Mouse (Mus musculus) heart, postnatal 10 days (tissue): ENCODE data around the gene Nav2. TPM values are rescaled to one million over a fixed set of nuclear protein-coding genes. Genes with fewer than 3 reads are reported as not detected.

Source experiments
- DNase-seq, 2 experiments: peaks; one replicate each; pipeline ENCODE4 v3.0.0; 2021
- intact Hi-C: fragments of 180-260 bp; cut with DNase I; formaldehyde crosslinking; loops from one replicate; pipeline ENCODE4 v1.15.1; 2025
- total RNA-seq, 2 experiments: library from RNA; stranded (reverse); gene quantifications; 2 replicates each; pipeline ENCODE4 v1.2.3; 2021

Nav2 gene
- total RNA-seq, 2 experiments from 2014 or later = 79.7 to 82.1 TPM

DNA sequence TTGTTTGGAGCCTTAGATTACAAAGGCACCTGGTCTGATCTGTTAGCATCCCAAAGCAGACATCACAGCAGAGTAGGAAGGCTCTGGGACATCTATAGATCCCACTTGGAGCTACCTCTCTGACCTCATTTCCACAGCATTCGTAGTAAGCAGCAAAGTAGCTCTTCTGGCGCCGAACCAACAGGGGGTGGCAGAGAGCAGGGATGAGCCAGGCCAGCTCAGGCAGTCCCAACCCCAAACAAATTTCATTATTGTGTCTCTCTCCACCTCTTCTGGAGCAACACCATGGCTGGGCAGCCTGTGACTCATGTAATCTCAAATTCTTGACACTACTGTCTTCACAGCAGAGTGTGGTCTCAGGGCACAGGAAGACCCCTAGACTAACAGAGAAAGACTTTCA is 19.8 kb downstream of the Nav2 start:
- intact Hi-C loops = loop anchor here (1.0 to 2.0 kb wide), 3 partner anchors 34 to 193 kb away; no protein-coding TSS in a partner anchor
- peak; percentile 68 to 84 for DNase-seq

- peak; percentile 14 to 37 for DNase-seq
- intact Hi-C loops = no loop called here
Measured at GRCm38 (mm10) chr7:48930399-48930798, 21.9 kb downstream of the Nav2 start.

GRCm38 (mm10) chr7:48932138-48932537 is 23.6 kb downstream of the Nav2 start:
- intact Hi-C loops = no loop called here

GRCm38 (mm10) chr7:48934816-48935215 is 26.3 kb downstream of the Nav2 start:
- no peak for DNase-seq
- intact Hi-C loops = no loop called here

More at GRCm38 (mm10) chr7:48932138-48932537, 23.6 kb downstream of the Nav2 start:
- DNase-seq = no peak

GRCm38 (mm10) chr7:48937562-48937961 is 29.0 kb downstream of the Nav2 start:
- intact Hi-C loops = no loop called here
- peak in 1 of 2 experiments; percentile 25 for DNase-seq

DNA sequence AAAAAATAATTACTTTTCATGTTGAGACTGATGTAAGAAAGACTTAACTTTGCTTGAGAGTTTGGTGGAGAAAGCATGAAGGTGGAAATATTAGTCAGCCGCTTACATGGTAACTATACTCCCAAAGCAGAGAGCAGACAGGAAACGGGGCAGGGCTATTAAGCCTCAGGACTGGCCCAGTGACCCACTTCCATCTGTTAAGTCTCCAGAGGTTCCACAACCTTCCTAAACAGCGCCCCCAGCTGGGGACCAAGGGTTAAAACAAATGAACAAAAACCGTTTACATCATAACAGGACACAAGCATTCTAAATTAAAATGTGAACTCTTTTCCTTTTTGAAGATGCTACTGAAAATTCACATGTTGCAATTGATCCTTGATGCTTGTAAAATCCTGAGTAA is 29.7 kb downstream of the Nav2 start:
- peak in 1 of 2 experiments; percentile 19 for DNase-seq
- intact Hi-C loops = no loop called here

- intact Hi-C loops = no loop called here
- DNase-seq = no peak
Measured at GRCm38 (mm10) chr7:48948381-48949108, 40.0 kb downstream of the Nav2 start.

DNA sequence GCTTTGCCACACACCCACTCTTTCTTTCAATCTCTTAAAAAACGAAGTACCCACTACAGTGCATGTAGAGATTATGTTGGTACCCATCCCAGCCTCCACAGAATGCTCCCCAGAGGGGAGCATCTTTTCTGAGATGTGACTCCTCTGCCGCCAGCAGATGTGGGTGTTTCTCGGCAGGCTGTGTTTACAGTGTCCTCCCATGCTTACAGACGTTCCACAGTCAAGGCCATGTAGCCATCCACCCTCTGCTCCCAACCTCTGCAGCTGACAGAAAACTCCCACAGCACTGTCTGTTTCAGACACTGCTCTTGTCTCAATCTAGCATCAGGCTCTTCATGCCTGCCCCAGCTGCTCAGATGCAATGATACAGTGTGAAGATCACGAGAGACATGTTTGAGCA is 46.0 kb downstream of the Nav2 start:
- intact Hi-C loops = loop anchor here (10.0 kb wide), 1 partner anchor 100 kb away; no protein-coding TSS in a partner anchor
- no peak for DNase-seq

GRCm38 (mm10) chr7:48958528-48959315 is 50.2 kb downstream of the Nav2 start:
- DNase-seq = peak; percentile 53 to 55
- intact Hi-C loops = loop anchor here (10.0 kb wide), 1 partner anchor 96 kb away; no protein-coding TSS in a partner anchor

GRCm38 (mm10) chr7:48959316-48959661 is 50.8 kb downstream of the Nav2 start:
- DNase-seq = no peak
- intact Hi-C loops = loop anchor here (10.0 kb wide), 1 partner anchor 96 kb away; no protein-coding TSS in a partner anchor

- intact Hi-C loops = no loop called here
- no peak for DNase-seq
Measured at GRCm38 (mm10) chr7:48960152-48960551, 51.6 kb downstream of the Nav2 start.

DNA sequence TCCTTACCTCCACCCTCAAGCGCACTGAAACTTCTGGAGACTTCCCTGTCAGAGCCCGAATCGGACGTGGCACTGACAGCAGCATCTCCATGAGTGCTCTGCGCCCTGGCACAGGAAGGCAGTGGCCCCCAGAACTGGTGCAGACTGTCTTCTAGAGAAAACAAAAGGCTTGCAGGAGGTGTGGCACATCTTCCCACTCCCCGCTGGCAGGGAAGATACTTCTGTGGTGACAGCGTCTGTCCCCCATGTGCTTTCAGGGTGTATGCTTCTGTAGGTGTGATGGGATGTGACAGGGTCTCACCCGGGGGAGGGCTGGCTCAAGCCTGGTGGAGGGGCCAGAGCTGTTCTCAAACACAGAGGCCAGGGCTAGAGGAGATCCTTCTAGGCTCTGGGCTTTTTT is 53.0 kb downstream of the Nav2 start:
- DNase-seq = no peak
- intact Hi-C loops = no loop called here

GRCm38 (mm10) chr7:48961935-48962334 is 53.4 kb downstream of the Nav2 start:
- intact Hi-C loops = no loop called here

GRCm38 (mm10) chr7:48963112-48963511 is 54.6 kb downstream of the Nav2 start:
- no peak for DNase-seq

More at GRCm38 (mm10) chr7:48961935-48962334, 53.4 kb downstream of the Nav2 start:
- DNase-seq = no peak

DNA sequence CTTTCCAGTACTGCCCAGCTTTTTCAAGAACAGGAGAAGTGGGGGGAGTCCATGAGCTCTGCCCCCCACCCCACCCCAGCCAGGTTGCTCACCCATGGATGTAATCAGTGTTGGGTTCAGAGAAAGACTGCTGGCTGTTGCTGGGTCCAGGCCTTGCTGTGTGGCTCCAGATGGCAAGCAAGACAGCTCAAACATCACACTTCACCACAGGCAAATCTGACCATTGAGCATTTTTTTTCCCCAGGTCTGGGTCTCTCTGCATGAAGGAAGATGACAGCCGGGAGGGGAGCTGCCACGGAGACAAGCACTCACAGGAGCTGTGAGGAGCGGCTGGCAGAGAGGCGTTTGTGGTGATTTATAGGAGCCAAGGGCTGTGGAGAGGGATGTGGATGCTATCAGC is 55.0 kb downstream of the Nav2 start:
- intact Hi-C loops = no loop called here

More at GRCm38 (mm10) chr7:48963112-48963511, 54.6 kb downstream of the Nav2 start:
- intact Hi-C loops = no loop called here

GRCm38 (mm10) chr7:48965796-48966512 is 57.4 kb downstream of the Nav2 start:
- intact Hi-C loops = no loop called here
- DNase-seq = no peak

More for the DNA sequence above, 55.0 kb downstream of the Nav2 start:
- no peak for DNase-seq

DNA sequence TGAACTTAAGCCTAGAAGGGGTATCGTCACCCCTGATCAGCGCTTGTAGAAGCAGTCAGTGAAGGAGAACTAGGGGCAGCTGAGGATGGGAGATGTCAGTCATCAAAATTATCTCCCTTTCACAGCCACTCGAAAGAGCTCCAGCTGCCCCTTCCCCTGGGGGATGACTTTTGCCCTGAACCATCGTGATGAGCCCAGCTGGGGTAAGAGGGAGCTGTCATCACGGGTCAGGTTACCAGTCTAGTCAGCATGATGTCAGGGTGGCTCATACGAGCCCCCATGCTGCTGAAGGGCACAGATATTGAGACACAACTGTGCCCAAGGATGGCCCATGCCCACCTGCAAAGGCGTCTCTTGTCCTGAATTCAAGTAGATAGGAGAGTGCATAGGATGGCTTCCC is 72.5 kb downstream of the Nav2 start:
- intact Hi-C loops = no loop called here
- DNase-seq = no peak

- DNase-seq = no peak
- intact Hi-C loops = no loop called here
Measured at GRCm38 (mm10) chr7:48981814-48982213, 73.3 kb downstream of the Nav2 start.

DNA sequence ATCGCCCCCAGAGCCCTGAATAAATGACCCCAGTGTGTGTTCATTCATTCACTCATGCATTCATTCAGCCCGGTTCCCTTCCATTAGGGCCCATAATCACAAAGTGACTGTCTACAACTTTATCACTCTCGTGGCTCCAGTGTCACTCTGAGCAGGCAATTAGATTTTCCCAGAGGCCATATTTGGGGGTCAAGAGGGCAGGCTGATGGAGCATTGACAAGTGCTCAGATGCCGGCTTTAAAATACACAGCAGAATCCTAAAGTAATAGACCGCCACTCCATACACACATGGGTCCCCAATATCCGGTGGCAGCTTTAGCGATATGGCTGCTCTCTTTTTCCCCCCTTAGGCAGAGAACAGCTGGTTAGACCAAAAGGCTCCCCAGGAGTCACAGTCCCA is 74.1 kb downstream of the Nav2 start:
- intact Hi-C loops = no loop called here

DNA sequence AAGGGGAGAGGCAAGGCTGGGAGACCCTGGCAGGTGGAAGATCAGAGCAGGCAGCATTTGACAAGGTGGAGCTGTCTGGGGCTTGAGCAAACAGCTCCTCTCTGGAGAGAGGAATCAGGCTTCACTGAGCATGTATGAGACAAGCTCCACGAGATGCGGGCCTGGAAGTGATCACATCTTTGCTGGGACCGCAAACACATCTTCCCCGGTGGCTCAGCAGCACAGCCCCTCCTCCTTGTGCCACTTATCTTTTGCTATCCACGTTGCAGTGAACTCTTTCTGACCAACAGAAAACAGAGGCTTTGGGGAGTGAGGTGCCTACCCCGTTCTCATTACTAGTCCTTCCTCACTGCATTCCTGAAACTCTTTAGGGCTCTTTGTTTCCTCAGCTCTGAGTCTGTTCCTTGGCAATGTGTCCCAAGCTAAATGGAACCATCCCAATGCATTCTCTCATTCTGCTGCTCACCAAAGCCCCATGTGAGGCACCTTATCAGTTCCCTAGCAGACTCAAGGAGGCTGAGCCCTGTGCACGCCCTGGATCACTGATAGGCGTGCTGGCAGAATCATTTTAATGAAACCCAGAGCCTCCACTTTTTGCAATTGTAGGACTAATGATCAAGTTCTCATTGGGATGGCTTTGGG is 83.5 kb downstream of the Nav2 start:
- intact Hi-C loops = loop anchor here (10.0 kb wide), 1 partner anchor 63 kb away; no protein-coding TSS in a partner anchor
- DNase-seq = peak; percentile 24 to 33

More for the DNA sequence above, 74.1 kb downstream of the Nav2 start:
- DNase-seq = no peak
